Mouse (Mus musculus) right cerebral cortex, adult 18-20 months (tissue): ENCODE measurements around the gene Mpv17.

Experiments
- DNase-seq: peaks from one replicate; pipeline ENCODE4 v3.0.0; 2022; ENCODE audit warnings: mixed read lengths

Gene Mpv17

DNA sequence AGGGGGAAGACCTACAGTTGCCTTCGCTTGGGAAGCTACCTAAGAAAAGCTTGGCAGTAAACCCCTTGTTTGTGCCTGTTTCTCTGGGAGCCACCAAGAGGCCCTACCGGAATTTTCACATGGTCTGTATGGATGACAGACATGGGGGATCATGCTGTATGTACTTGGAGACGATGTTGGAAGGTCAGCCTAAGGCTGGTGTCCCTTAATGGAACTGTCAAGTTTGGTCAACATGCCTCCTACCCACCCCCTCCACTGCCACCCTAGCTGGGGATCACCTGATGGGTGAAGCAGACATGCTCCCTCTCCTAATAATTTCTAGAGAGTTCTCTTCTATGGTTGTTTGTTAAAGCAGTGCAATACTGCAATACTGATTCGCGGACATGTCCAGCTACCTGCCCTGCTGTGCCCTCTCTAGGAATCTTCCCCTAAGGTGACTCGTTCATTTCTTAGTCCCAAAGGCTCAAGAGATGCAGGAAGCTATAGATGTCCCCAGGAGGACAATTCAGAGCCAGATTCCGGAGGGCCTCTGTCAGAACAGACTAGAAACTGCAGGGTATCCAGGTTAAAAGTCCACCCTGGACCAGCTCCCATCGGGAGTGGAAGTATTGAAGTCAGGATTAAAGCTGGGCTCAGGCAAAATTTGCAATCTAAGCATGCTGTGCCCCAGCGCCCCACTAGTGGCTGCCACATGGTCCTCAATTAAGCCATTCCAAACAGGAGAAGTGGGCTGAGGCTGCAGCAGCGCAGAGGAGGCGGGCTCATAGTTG lies 58.2 kb downstream of the Mpv17 start:
- DNase-seq, result no peak

DNA sequence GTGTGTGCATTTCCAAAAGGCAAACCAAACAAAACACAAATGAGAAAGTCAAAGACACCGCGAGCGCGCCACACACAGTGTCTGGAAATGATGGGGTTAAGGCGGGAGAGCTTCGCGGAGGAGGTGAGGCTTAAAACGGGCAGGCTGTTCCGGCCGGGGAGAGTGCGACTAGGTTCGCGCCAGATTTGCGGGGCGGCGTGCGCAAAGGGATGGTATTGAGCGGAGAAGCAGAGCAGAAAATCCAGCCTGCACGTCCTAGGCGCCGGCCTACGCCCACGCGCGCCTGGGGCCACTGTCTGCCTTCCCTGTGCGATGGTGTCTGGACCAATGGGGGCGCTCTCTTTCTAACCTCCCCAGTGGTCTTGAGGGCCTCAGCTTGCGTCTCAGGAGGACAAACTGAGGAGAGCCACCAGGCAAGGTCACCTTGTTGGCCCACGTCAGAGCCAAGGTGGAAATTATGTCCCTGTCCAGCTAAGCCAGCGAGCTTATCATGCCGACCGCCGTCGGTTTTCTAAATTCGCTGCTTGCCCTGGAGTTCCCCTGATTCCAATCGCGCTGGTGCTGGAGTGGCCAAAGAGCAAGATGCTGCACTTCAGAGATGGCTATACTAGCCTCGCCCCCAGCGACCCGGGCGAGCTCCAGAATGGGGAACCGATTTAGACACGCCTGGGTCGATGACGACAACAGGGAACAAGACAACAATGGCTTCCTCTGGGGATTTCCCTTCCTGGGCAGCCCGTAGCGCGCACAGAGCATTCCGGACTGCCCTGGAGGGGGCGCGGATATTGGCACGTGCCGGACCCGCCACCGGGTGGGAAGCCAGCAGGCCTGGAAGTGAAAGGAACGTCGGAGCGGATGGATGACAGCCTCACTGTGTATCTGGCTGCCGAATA lies 59.0 kb downstream of the Mpv17 start:
- DNase-seq, result peak; percentile 73

DNA sequence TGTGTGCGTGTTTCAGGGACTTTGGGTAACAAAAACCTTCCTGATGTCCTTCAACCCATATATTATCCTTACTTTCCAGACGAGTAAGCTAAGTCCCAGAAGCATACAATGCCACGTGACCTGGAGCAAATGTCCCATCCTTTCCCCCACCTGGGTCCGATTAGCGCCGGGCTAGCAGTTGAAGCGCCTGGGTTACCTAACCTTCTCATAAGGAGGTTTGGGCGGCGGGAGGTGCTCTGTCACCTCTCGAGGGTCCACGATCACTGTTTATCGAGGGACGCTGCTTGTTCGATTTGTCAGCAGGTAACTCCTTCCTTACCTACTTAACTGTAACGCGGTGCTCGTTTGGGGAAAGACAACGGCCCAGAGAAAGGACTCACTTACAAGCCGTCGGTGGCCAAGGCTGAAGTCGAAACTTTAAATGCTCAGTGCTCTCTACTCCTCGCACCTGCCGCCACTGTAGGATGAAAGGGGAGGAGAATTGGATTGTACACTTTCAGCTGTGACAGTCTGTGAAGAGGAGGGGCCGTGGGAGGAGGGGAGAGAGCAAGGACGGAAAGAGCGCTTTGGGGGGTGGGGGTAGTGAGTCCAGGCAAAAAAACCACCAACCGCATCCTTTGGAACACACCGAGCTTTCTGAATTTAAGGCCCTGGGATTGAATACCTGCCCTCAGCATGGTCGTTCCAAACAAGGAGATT lies 59.8 kb downstream of the Mpv17 start:
- no peak for DNase-seq

DNA sequence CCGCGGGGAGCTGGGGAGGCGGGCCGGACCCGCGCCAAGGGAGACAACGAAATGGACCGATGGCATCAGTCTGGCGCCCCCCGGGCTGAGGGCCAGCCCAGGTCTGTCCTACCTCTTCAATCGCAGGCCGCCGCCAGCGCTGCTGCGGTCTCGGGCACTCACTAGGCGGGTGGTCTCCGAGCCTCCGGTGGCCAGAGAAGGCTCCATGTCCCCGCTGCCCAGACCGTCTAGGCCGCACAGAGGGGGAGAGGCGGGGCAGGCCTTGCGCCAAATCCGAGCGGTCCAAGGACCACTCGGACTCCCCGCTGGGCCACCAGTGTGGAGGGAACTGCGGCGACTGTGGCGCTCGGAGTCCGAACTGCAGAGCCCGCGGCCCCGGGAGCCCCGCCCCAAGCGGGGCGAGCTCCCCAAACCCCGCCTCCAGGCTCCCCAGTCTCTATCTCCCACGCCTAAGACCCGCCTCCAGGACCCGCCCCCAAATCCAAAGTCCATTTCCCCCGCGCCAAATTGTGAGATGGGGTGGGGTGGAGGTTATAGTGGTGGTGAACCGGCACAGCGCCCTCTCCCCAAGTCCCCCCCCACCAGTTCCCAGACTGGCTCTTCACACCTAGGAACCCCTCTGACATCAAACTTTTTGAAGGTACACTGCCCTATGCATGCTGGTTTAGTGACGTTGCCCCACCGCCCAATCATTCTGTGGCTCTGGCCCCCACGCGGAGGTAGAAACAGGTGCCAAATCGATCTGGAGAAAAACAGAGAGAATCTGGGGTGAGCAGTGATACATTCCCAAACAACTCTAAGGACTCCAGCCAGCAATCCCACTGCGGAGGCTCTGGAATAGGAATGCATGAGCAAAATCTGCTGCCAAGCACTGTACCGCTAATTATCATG lies 60.7 kb downstream of the Mpv17 start:
- no peak for DNase-seq

DNA sequence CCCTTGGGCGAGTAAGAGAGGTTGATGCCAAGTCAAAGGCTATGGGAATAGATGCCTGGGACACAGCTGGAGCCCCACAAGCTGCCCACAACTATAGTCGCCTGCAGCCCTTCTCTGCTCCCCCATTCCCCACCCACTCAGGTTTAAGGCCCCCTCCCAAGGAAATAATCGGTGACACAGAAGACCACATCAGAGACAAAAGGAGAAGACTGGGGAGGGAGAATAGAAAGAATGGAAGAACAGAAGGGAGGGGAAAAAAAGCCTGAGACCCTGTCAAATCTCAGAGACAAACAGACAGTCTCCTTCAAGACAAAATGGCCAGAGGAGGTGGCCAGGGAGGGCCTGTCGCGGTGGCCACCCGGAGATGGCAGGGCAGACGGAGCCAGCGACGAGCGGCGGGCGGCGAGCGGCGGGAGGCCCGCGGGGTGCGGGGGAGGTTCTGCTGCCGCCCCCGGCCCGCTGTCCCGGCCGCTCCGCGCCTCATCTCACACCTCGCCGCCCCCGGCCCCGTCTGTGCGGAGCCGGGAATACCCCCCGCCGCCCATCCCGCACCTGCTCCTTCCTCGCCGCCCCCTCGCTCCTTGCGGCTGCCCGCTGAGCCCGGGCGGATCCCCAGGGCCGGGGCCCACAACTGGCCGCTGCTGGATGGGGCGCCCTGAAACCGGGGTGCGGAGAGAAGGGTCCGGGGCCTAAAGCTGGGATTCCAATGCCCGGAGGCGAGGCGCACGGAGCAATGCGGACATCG lies 61.6 kb downstream of the Mpv17 start:
- DNase-seq, result peak; percentile 73
